Mouse (Mus musculus) hindbrain, embryonic 12.5 days (tissue): ENCODE data around the gene Dusp3. TPM values are rescaled to one million over a fixed set of nuclear protein-coding genes. Genes with fewer than 3 reads are reported as not detected.
"Not testable (repeated sequence)": the region's sequence is repeated elsewhere in the genome, so short reads cannot be mapped to it uniquely, and the experiment has no call there.

Experiments used
- ATAC-seq: fragments of 200-750 bp; cut with Nextera tagmentation; 2 replicates; pipeline ENCODE4 v1.8.0; 2017; ENCODE audit warnings: moderate TSS enrichment; ENCODE audit not compliant: low FRiP score
- H3K27ac ChIP-seq: fragments of 300-500 bp; sonication (generic); 2 replicates; pipeline ENCODE4 v1.5.1; 2016; ENCODE audit warnings: mild to moderate bottlenecking
- H3K27me3 ChIP-seq: fragments of 300-500 bp; sonication (generic); 2 replicates; pipeline ENCODE4 v1.6.1; 2016; ENCODE audit warnings: mild to moderate bottlenecking
- H3K36me3 ChIP-seq: fragments of 300-500 bp; sonication (generic); 2 replicates; pipeline ENCODE4 v1.6.1; 2016; ENCODE audit warnings: mild to moderate bottlenecking
- H3K4me1 ChIP-seq: fragments of 300-500 bp; sonication (generic); 2 replicates; pipeline ENCODE4 v1.6.1; 2016
- H3K4me2 ChIP-seq: fragments of 300-500 bp; sonication (generic); replicated peaks from 2 replicates; pipeline ENCODE4 v1.6.1; 2016; ENCODE audit warnings: mild to moderate bottlenecking
- H3K4me3 ChIP-seq: fragments of 300-500 bp; sonication (generic); 2 replicates; pipeline ENCODE4 v1.5.1; 2016; ENCODE audit warnings: mild to moderate bottlenecking
- H3K9ac ChIP-seq: fragments of 300-500 bp; sonication (generic); 2 replicates; pipeline ENCODE4 v1.6.1; 2016; ENCODE audit warnings: mild to moderate bottlenecking, moderate library complexity
- H3K9me3 ChIP-seq: fragments of 300-500 bp; sonication (generic); replicated peaks from 2 replicates; pipeline ENCODE4 v1.6.1; 2016; ENCODE audit warnings: mild to moderate bottlenecking
- WGBS: fragments of 180-500 bp; shearing (Covaris S2); methylation state at CpG from one replicate; pipeline ENCODE4 v1.1.7; 2016; 5-methylcytosine and 5-hydroxymethylcytosine counted together
- polyA plus RNA-seq: library from polyadenylated mRNA; unstranded; fragments of >200 nt; fragmentation: Nextera tagmentation; extraction: Ambion mirVana; gene quantifications from 2 replicates; pipeline ENCODE4 v1.2.1, GENCODE M21; 2016

Dusp3 gene
- polyA plus RNA-seq, 1 experiment from 2014 or later = 12.9 TPM

DNA sequence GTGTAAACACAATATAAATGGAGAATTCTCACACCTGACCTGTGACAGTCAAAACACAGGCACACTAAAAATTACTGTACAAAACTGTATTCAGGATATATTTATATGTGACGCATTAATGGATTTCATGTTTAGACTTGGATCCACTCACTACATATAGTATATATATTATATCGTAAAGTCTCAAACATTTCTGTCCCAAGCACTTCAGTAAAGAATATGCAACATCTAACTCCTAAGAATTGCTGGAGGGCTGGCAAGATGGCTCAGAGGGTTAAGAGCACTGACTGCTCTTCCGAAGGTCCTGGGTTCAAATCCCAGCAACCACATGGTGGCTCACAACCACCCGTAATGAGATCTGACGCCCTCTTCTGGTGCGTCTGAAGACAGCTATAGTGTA, 1.4 kb downstream of the Dusp3 start:
- Histone ChIP-seq H3K4me1 (peaks cover 21% of the 10 kb centered on the region), H3K27me3 (peaks cover 12% of the 10 kb centered on the region)
- WGBS = 66% methylated on average over 6 of the region's 6 CpGs
- H3K27ac ChIP-seq, H3K4me2 ChIP-seq, H3K36me3 ChIP-seq, H3K9me3 ChIP-seq, H3K4me3 ChIP-seq, ATAC-seq, H3K9ac ChIP-seq: not testable (repeated sequence)

DNA sequence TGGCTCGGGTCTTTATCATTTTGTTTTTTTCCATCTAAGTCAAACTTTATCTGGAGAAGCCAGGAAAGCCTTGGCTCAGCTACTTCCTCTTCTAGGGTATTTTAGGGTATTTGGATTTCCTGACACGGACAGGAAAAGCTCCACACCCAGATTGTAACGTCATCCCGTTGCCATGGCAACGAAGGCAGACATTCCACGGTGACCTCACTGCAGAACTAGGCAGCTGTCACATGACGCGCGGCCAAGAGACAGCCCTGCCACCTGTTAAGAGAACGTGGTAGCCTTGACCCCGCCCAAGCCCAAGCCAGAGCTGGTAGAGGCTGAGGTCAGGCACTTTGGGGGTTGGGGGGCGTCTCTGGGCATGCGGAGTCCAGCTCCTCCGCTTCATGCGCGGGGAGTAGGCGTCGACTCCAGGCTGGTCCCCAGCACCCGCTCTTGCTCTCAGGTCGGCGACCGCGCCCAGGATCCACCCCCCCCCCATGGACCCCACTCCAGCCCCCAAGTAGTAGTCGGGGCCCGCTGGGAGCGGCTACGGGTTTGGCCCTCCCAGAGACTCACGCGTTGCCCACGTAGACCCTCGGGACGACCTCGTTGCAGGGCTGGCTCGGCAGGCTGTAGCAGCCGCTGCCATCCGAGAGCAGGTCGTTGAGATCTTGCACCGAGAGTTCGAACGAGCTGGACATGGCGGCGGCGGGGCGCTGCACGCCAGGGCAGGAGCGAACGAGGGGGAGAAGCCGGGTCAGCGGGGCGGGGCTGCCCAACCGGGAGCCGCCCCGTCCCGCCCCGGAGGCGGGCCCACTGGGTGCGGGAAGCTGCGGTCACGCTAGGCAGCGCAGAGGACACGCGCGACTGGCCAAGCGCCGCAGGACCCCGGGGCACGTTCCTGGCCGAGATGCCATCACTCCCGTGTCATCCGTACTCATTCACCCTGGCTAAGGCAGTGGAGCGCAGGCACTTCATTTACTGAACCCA, 2.5 kb downstream of the Dusp3 start, which contains the start of gene Cfap97d1:
Gene Cfap97d1 (plus strand): TSS at position 226 of the 972 bp plus-strand sequence.
- H3K9ac ChIP-seq = peak within 1 kb of the TSS; percentile 70
- peaks cover 21% of the 10 kb centered on the region for H3K4me1 ChIP-seq
- 2% methylated on average over 64 of the region's 71 CpGs for WGBS
- H3K4me2 ChIP-seq = peak within 1 kb of the TSS; percentile 99
- H3K36me3 ChIP-seq = no peaks in the 10 kb centered on the region
- no peaks in the 10 kb centered on the region for H3K9me3 ChIP-seq
- ATAC-seq = peak; percentile 71
- peak within 1 kb of the TSS; percentile 48; the same call in 1 of the 2 replicates for H3K27ac ChIP-seq
- peaks cover 12% of the 10 kb centered on the region for H3K27me3 ChIP-seq
- peak within 1 kb of the TSS; percentile 50 for H3K4me3 ChIP-seq

DNA sequence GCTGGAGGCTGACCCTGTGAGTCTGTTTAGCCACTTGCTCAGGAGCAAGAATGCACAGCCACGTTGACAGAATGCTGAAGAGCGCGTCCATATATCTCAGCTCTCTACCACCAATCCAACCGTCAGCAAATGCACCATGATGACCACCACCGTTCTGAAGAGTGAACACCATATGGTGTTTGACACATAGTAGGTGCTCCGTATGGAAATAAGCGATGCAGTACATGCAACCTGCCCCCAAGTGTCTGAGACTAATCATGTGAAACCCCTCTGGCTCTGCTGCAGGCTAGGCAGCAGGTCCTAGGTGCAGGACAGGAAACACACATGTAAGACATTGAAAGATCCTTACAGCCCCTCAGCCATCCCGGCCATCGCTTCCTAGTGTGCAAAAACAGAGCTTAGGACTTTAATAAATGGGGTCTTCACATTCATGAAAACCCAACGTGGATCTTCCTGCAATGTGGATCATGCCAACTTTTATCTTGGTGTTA, 3.3 kb downstream of the Dusp3 start:
- Histone ChIP-seq H3K4me3 (no peak overlapping the region), H3K27me3 (peaks cover 12% of the 10 kb centered on the region), H3K9me3 (no peaks in the 10 kb centered on the region), H3K4me1 (peaks cover 21% of the 10 kb centered on the region), H3K27ac (no peak overlapping the region), H3K9ac (no peak overlapping the region), H3K36me3 (no peaks in the 10 kb centered on the region), H3K4me2 (peak overlapping the region; percentile 99)
- ATAC-seq = no peak
- 71% methylated on average over 10 of the region's 10 CpGs for WGBS

DNA sequence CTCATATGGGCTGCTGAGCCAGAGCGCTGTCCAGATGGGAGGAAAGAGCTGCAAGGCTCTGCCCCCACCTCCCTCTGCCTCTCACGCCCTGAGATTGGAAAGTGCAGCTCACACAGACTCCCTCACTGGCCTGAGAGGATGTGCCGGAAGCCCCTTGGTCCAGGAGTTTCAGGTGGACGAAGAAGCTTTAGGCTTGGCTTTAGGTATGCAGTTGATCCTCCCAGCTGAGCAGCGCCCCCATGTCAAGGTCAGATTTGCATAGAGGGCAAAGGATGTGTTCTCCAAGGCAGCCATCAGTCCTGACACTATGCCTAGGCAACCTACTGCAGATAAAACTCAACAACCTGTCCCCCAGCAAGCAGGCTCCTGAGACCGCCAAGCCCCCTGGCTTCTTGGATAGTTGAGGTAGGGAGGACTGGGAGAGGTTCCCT, 3.8 kb downstream of the Dusp3 start:
- Histone ChIP-seq H3K4me1 (peaks cover 17% of the 10 kb centered on the region), H3K27me3 (peaks cover 12% of the 10 kb centered on the region), H3K9ac (no peak overlapping the region), H3K36me3 (no peaks in the 10 kb centered on the region), H3K4me2 (peak overlapping the region; percentile 99; the same call in 1 of the 2 replicates), H3K4me3 (no peak overlapping the region), H3K27ac (no peak overlapping the region), H3K9me3 (no peaks in the 10 kb centered on the region)
- WGBS = 61% methylated on average over 6 of the region's 6 CpGs
- no peak for ATAC-seq

DNA sequence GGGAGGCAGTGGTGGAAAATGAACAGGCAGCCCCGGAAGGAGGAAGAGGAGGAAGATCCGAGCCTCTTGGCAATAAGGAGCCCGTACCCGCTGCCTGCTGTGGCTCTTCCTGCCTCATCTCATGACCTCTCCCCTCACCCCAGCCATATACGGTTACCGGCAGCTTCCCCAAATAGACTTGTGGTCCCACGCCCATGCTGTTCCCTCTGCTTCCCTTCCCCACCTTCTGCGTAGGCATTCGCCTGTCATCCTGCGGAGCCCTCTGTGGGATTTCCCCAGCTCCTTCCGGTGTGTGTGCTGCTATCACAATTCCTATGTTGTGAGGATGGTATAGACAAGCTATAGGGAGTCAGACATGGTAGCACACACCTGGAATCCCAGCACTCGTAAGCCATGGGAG, 5.0 kb downstream of the Dusp3 start:
- Histone ChIP-seq H3K27me3 (0 out of 2 replicates have a peak, but pooled peaks cover 9% of the 10 kb centered on the region), H3K9ac (no peak overlapping the region), H3K4me2 (no peak overlapping the region), H3K4me3 (no peak overlapping the region), H3K36me3 (no peaks in the 10 kb centered on the region), H3K9me3 (no peaks in the 10 kb centered on the region), H3K4me1 (peaks cover 22% of the 10 kb centered on the region), H3K27ac (no peak overlapping the region)
- no peak for ATAC-seq
- WGBS = 79% methylated on average over 12 of the region's 12 CpGs

DNA sequence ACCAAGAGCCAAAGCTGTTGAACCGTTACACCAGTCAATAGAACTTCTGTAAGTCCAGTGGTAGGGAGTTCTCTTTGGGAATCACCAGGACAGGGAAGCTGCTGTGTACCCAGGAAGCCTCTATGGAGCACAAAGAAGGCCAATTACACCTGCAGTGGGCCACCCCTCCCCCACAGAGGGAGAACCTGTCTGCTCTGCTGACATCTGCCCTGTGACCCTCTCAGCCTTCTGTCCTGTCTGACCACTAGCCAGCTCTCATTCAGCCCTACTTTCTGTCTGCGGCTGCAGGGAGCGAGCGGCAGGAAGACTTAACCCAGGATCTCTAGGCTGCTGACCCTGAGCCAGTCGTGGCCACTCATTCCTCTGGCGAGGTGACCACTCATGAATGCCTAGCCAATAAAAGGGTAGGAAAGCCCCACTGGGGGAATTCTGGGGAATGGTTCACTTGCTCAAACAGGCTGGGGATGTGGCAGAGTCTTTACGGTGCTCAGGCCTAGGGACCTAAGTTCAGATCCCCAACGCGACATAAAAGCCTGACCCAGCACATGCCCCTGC, 6.1 kb downstream of the Dusp3 start:
- Histone ChIP-seq H3K36me3 (no peaks in the 10 kb centered on the region), H3K9ac (no peak overlapping the region), H3K27ac (no peak overlapping the region), H3K4me3 (no peak overlapping the region), H3K4me2 (no peak overlapping the region), H3K4me1 (peaks cover 17% of the 10 kb centered on the region), H3K27me3 (0 out of 2 replicates have a peak, but pooled peaks cover 9% of the 10 kb centered on the region), H3K9me3 (no peaks in the 10 kb centered on the region)
- ATAC-seq = no peak
- WGBS = 74% methylated on average over 9 of the region's 9 CpGs

DNA sequence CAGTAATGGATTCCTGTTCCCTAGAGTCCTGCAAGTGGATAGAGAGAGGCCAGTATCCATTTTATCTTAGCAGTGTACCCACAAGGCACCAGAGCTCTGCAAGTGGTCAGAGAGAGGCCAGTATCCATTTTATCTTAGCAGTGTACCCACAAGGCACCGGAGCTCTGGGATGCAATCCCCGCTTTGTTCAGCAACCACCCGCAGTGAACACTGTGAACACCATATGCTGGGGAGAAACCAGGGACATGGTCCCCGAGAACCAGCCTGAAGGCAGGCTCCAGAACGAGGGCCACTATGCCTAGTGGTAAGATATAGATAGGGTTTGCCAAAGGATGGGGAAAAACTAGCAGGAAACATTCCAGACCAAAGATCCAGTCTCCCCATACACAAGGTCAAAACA, 7.7 kb downstream of the Dusp3 start:
- H3K9me3 ChIP-seq = no peaks in the 10 kb centered on the region
- 0 out of 2 replicates have a peak, but pooled peaks cover 2% of the 10 kb centered on the region for H3K27me3 ChIP-seq
- no peak overlapping the region for H3K9ac ChIP-seq
- H3K4me1 ChIP-seq = peaks cover 9% of the 10 kb centered on the region
- 86% methylated on average over 5 of the region's 5 CpGs for WGBS
- ATAC-seq = no peak
- no peak overlapping the region for H3K4me3 ChIP-seq
- H3K4me2 ChIP-seq = no peak overlapping the region
- H3K36me3 ChIP-seq = no peaks in the 10 kb centered on the region
- H3K27ac ChIP-seq = no peak overlapping the region

DNA sequence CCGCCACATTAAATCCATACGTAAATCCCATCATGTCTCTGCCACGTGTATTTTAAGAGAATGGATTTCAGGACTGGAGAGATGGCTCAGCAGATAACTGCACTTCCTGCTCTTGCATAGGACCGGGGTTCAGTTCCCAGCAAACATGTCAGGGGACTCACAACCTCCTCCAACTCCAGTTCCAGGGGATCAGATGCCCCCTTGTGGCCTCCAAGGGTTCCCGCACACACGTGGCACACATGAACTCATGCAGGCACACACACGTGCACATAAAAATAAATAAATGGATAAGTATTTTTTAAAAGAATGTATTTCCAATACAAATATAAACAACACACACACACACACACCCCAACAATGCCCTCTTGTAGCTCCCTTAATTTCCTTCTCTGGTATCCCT, 9.9 kb downstream of the Dusp3 start:
- no peaks in the 10 kb centered on the region for H3K9me3 ChIP-seq
- no peak for ATAC-seq
- no peak overlapping the region for H3K4me3 ChIP-seq
- H3K4me2 ChIP-seq = no peak overlapping the region
- no peak overlapping the region for H3K27ac ChIP-seq
- H3K36me3 ChIP-seq = no peaks in the 10 kb centered on the region
- no peaks in the 10 kb centered on the region for H3K27me3 ChIP-seq
- 92% methylated on average over 7 of the region's 7 CpGs for WGBS
- H3K9ac ChIP-seq = no peak overlapping the region
- 0 out of 2 replicates have a peak, but pooled peaks cover 7% of the 10 kb centered on the region for H3K4me1 ChIP-seq

DNA sequence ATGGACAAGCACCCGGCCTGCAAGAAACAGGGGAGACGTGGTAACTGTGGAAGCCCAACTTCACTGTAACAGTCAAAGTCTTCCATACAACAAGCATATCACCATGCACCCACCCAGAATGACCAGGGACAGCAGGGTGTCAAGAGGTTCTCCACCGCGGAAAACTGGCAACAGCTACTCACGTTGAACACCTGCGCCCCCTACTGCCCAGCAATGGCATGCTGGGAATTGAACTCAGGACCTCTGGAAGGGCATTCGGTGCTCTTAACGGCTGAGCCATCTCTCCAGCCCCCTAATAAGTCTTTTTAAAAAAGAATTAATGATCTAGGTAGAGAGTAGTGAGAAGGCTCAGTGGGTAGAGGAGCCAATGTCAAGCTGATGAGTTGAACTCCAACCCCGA, 11.9 kb downstream of the Dusp3 start:
- H3K36me3 ChIP-seq = no peaks in the 10 kb centered on the region
- no peak for ATAC-seq
- H3K27ac ChIP-seq = no peak overlapping the region
- H3K9me3 ChIP-seq = no peaks in the 10 kb centered on the region
- H3K4me2 ChIP-seq = no peak overlapping the region
- no peaks in the 10 kb centered on the region for H3K27me3 ChIP-seq
- H3K4me3 ChIP-seq = no peak overlapping the region
- WGBS = 54% methylated on average over 9 of the region's 9 CpGs
- H3K4me1 ChIP-seq = 0 out of 2 replicates have a peak, but pooled peaks cover 7% of the 10 kb centered on the region
- no peak overlapping the region for H3K9ac ChIP-seq

DNA sequence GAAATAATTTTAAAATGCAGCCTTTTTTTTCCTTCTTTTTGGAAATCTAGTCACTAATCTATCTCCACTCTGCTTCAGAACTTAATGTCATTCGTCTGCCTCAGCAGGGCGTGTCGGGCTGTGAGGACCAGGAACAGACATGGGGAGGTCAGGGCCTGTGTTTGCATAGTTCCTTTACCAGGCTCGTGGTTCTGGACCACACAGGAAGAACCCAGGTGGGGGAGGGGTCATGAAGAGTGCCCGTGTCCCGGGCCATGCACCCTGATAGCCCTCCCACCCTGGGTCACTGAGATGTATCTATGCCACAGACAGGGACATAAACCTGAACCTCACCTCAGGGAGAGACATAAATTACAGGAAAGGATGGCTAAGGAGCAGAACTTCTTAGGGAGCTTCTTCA, 12.6 kb downstream of the Dusp3 start:
- H3K9me3 ChIP-seq = no peaks in the 10 kb centered on the region
- no peaks in the 10 kb centered on the region for H3K36me3 ChIP-seq
- H3K4me3 ChIP-seq = no peak overlapping the region
- ATAC-seq = no peak
- H3K27ac ChIP-seq = no peak overlapping the region
- no peak overlapping the region for H3K9ac ChIP-seq
- 45% methylated on average over 6 of the region's 6 CpGs for WGBS
- H3K27me3 ChIP-seq = no peaks in the 10 kb centered on the region
- 0 out of 2 replicates have a peak, but pooled peaks cover 7% of the 10 kb centered on the region for H3K4me1 ChIP-seq
- no peak overlapping the region for H3K4me2 ChIP-seq

DNA sequence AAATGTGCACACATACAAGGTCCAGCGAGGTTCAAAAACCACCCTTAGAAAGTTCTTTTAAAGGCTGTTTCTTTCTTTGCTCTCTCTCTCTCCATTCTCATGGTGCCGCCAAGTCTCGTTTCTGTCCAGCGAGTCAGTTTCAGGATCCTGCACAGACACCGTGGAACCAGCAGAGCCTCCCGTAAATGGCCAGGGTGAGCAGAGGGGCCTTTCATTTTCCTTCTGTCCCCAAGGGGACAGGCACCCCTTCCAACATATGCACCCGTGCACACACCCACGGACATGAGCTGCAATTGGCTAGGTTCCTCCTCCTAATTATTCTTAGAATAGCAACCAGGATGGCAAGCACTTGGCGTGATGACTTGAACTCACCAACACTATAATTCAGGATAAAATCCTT, 13.3 kb downstream of the Dusp3 start:
- WGBS = 89% methylated on average over 9 of the region's 9 CpGs
- peaks cover 10% of the 10 kb centered on the region for H3K4me1 ChIP-seq
- no peaks in the 10 kb centered on the region for H3K9me3 ChIP-seq
- H3K4me2 ChIP-seq = no peak overlapping the region
- no peak for ATAC-seq
- no peak overlapping the region for H3K9ac ChIP-seq
- no peak overlapping the region for H3K27ac ChIP-seq
- H3K36me3 ChIP-seq = no peaks in the 10 kb centered on the region
- no peak overlapping the region for H3K4me3 ChIP-seq
- H3K27me3 ChIP-seq = no peaks in the 10 kb centered on the region

DNA sequence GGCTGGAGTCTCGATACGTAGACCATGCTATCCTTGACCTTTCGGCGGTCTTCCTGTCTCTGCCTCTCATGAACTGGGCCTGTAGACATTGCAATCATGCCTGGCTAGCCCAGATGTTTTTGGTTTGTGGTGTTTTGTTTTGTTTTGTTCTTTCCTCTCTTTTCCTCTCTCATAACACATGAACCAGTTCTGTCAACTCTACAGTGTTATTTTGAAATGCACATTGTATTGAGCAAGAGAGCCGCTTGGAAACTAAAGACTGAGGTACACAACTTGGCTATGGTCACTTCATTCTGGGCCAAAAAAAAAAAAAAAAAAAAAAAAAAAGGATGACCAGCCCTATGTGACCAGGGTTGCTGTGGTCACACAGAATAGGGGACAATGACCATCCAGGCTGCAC, 14.2 kb downstream of the Dusp3 start:
- Histone ChIP-seq H3K4me1 (peaks cover 10% of the 10 kb centered on the region), H3K9me3 (no peaks in the 10 kb centered on the region), H3K27ac (no peak overlapping the region), H3K4me3 (no peak overlapping the region), H3K27me3 (peaks cover 6% of the 10 kb centered on the region), H3K36me3 (no peaks in the 10 kb centered on the region), H3K9ac (no peak overlapping the region), H3K4me2 (no peak overlapping the region)
- ATAC-seq = no peak
- WGBS = 94% methylated on average over 5 of the region's 5 CpGs
